Comparison of ENCODE assay signal across 11 mouse cellular contexts in genomic region chr2:105676909-105677433, GRCm38 (mm10). TPM values are rescaled to one million over a fixed set of nuclear protein-coding genes. Genes with fewer than 3 reads are reported as not detected.
DNase-seq lines count a peak whose midpoint lies in the region; ATAC-seq lines count a peak whose summit lies in the region.
"Had no signal": no experiment of that assay in that cellular context is flagged by ENCODE, and none has a peak within 500 bp of the region (broad histone marks: within the 10 kb centered on the region; RNA-seq: fewer than 3 reads in every experiment).

No protein-coding gene starts in this region.

- peaks cover 71% of the 10 kb centered on the region for H3K4me1 ChIP-seq in megakaryocyte, embryonic 14.5 days
- peaks cover 45% of the 10 kb centered on the region for H3K4me1 ChIP-seq in embryonic facial prominence, embryonic 15.5 days
- H3K4me1 ChIP-seq in limb, embryonic 10.5 days = peaks cover 49% of the 10 kb centered on the region

- no peak for ATAC-seq in megakaryocyte, adult 5-6 weeks (ENCODE audit: poor library complexity, severe bottlenecking)
- ATAC-seq in embryonic facial prominence, embryonic 15.5 days (ENCODE audit: insufficient number of reproducible peaks, low FRiP score, low TSS enrichment, low read depth) = no peak
- ATAC-seq: activated CD4-positive, CD25-positive, alpha-beta regulatory T cell, adult 4 months; lung, postnatal 0 days had no signal

- no peak overlapping the region for H3K27ac ChIP-seq in embryonic facial prominence, embryonic 15.5 days (replicated peaks)
- no peak overlapping the region for H3K27ac ChIP-seq in limb, embryonic 10.5 days

- peak overlapping the region; percentile 58 for H3K4me2 ChIP-seq in embryonic facial prominence, embryonic 15.5 days (replicated peaks)

- no peak for DNase-seq in limb, embryonic 10.5 days (ENCODE audit: low spot score)
- no peak for DNase-seq in adrenal gland, adult 2 months
- no peak for DNase-seq in kidney, postnatal 25 days
- DNase-seq in gastrocnemius, postnatal 14 days = no peak

- H3K27me3 ChIP-seq in megakaryocyte, embryonic 14.5 days (replicated peaks) = peaks cover 97% of the 10 kb centered on the region
- peaks cover 98% of the 10 kb centered on the region for H3K27me3 ChIP-seq in embryonic facial prominence, embryonic 15.5 days
- peaks cover 100% of the 10 kb centered on the region for H3K27me3 ChIP-seq in limb, embryonic 10.5 days (ENCODE audit: low read depth, poor library complexity, severe bottlenecking)

- under 1% methylated on average over 11 of the region's 11 CpGs for WGBS in embryonic facial prominence, embryonic 15.5 days
- under 1% methylated on average over 11 of the region's 11 CpGs for WGBS in limb, embryonic 10.5 days

- 0 out of 2 replicates have a peak, but pooled peaks cover 10% of the 10 kb centered on the region for H3K9me3 ChIP-seq in megakaryocyte, embryonic 14.5 days
- no peaks in the 10 kb centered on the region for H3K9me3 ChIP-seq in embryonic facial prominence, embryonic 15.5 days (replicated peaks)
- H3K9me3 ChIP-seq in limb, embryonic 10.5 days (replicated peaks) = no peaks in the 10 kb centered on the region

- no peaks in the 10 kb centered on the region for H3K36me3 ChIP-seq in megakaryocyte, embryonic 14.5 days (replicated peaks; ENCODE audit: low read length)
- no peaks in the 10 kb centered on the region for H3K36me3 ChIP-seq in embryonic facial prominence, embryonic 15.5 days
- H3K36me3 ChIP-seq in limb, embryonic 10.5 days = no peaks in the 10 kb centered on the region

- H3K4me3 ChIP-seq in megakaryocyte, embryonic 14.5 days (replicated peaks) = peak overlapping the region; percentile 84
- H3K4me3 ChIP-seq in embryonic facial prominence, embryonic 15.5 days (replicated peaks) = peak overlapping the region; percentile 35
- peak overlapping the region; percentile 46; the same call in 1 of the 2 replicates for H3K4me3 ChIP-seq in limb, embryonic 10.5 days

- no peak overlapping the region for H3K9ac ChIP-seq in embryonic facial prominence, embryonic 15.5 days

- intact Hi-C loops in gastrocnemius, postnatal 14 days (cut with DNase I; ENCODE audit: low total_unique reads) = no loop called here

RNA-seq across cellular contexts. Expression of gene Pax6, which starts 8.3 kb away (rescaled TPM):
- polyA plus RNA-seq in megakaryocyte, embryonic 14.5 days (2012; ENCODE audit: insufficient read depth, low replicate concordance) = 0.15 TPM in 1 of 2 replicates, not detected in the other
- total RNA-seq in megakaryocyte, adult 5-6 weeks (2015) = not detected in 2 replicates
- total RNA-seq in megakaryocyte, adult 5-6 weeks (2017) = not detected in 2 replicates
- 2.2 and 2.7 TPM in 2 replicates for polyA plus RNA-seq in embryonic facial prominence, embryonic 15.5 days (2015; fragmentation: Nextera tagmentation; extraction: Ambion mirVana)
- polyA plus RNA-seq in limb, embryonic 10.5 days (2016; fragmentation: Nextera tagmentation; extraction: Ambion mirVana) = 0.09 and 0.15 TPM in 2 replicates
- not detected for total RNA-seq in adrenal gland, adult 2 months (2021)
- not detected in 2 replicates for polyA plus RNA-seq in adrenal gland, adult 2 months (2012; rRNA removed)
- total RNA-seq in gastrocnemius, postnatal 14 days (2021) = under 1 TPM in 1 of 2 experiments, not detected in 1; 0.35 TPM
- total RNA-seq: common myeloid progenitor, adult 5-6 weeks; hematopoietic stem cell, adult 5-6 weeks had no signal
- polyA plus RNA-seq: lung, postnatal 0 days had no signal
